Mouse (Mus musculus) CH12.LX (cell line): ENCODE results near the gene Atp12a. TPM values are rescaled to one million over a fixed set of nuclear protein-coding genes. Genes with fewer than 3 reads are reported as not detected.

Experiments
- DNase-seq: peaks from one replicate; pipeline ENCODE4 v3.0.0-alpha.2; 2013; ENCODE audit errors: extremely low read depth
- H3K27ac ChIP-seq: 2 replicates; pipeline ENCODE4 v1.5.1; 2012; ENCODE audit warnings: low read depth, mild to moderate bottlenecking, control low read depth, moderate library complexity; ENCODE audit not compliant: insufficient read depth
- H3K27me3 ChIP-seq: replicated peaks from 2 replicates; pipeline ENCODE3; 2012; ENCODE audit warnings: inconsistent platforms
- H3K36me3 ChIP-seq, 2 experiments: replicated peaks in 1 of 2; 2 replicates each; pipeline versions ENCODE3 to v1.6.1; 2012; ENCODE audit warnings: inconsistent platforms in 1 of 2, low read length in 1 of 2, mild to moderate bottlenecking in 1 of 2, mixed read lengths in 1 of 2, moderate library complexity in 1 of 2; ENCODE audit not compliant: control insufficient read depth in 1 of 2, insufficient read depth in 1 of 2
- H3K4me1 ChIP-seq, 2 experiments: 2 replicates each; pipeline ENCODE4 v1.6.1; 2012; ENCODE audit warnings: inconsistent platforms in 1 of 2, moderate library complexity in 1 of 2; ENCODE audit not compliant: insufficient read depth in 2 of 2, control insufficient read depth in 1 of 2
- H3K4me2 ChIP-seq: 2 replicates; pipeline ENCODE4 v1.6.1; 2012; ENCODE audit warnings: low read depth, mild to moderate bottlenecking, control low read depth; ENCODE audit not compliant: poor library complexity, insufficient read depth, severe bottlenecking
- H3K4me3 ChIP-seq, 3 experiments: fragments of 150-350 bp in 1 of 3; sonication (generic) in 1 of 3; replicated peaks in 1 of 3; 2 replicates each; pipeline versions ENCODE3 to v1.5.1; 2011 to 2012; ENCODE audit warnings: low read depth in 2 of 3, low read length in 2 of 3, mild to moderate bottlenecking in 2 of 3, moderate library complexity in 2 of 3, control low read depth in 1 of 3, improper control_type of control experiment in 1 of 3, inconsistent platforms in 1 of 3, mixed read lengths in 1 of 3; ENCODE audit not compliant: poor library complexity in 1 of 3
- H3K79me2 ChIP-seq: replicated peaks from 2 replicates; pipeline ENCODE4 v1.6.1; 2012; ENCODE audit warnings: mild to moderate bottlenecking, moderate library complexity; ENCODE audit not compliant: control insufficient read depth, poor library complexity, insufficient read depth, severe bottlenecking; ENCODE audit errors: extremely low read depth
- H3K9ac ChIP-seq: 2 replicates; pipeline ENCODE4 v1.6.1; 2012; ENCODE audit warnings: low read depth, mild to moderate bottlenecking, control low read depth, moderate library complexity; ENCODE audit not compliant: insufficient read depth
- H3K9me3 ChIP-seq: replicated peaks from 2 replicates; pipeline ENCODE3; 2012; ENCODE audit warnings: low read length, inconsistent platforms, mixed read lengths
- CHD2 ChIP-seq: IDR thresholded peaks from 2 replicates; pipeline ENCODE4 v1.6.1; 2011; ENCODE audit warnings: low read length, improper control_type of control experiment
- E2F4 ChIP-seq: IDR thresholded peaks from 2 replicates; pipeline ENCODE4 v1.6.1; 2011; ENCODE audit warnings: low read depth, low read length, improper control_type of control experiment; ENCODE audit not compliant: insufficient replicate concordance
- ETS1 ChIP-seq: conservative IDR thresholded peaks from 2 replicates; pipeline ENCODE4 v1.6.1; 2012; ENCODE audit warnings: low read depth, mild to moderate bottlenecking, inconsistent platforms, low read length, improper control_type of control experiment, moderate library complexity
- IRF4 ChIP-seq: IDR thresholded peaks from 2 replicates; pipeline ENCODE4 v1.6.1; 2014; ENCODE audit warnings: low read depth, mild to moderate bottlenecking, inconsistent platforms, low read length, improper control_type of control experiment
- JUN ChIP-seq: IDR thresholded peaks from 2 replicates; pipeline ENCODE4 v1.6.1; 2011; ENCODE audit warnings: low read depth, mild to moderate bottlenecking, low read length, improper control_type of control experiment, moderate library complexity; ENCODE audit not compliant: insufficient read depth
- KAT2A ChIP-seq: IDR thresholded peaks from 2 replicates; pipeline ENCODE4 v1.6.1; 2012; ENCODE audit warnings: low read length, improper control_type of control experiment, inconsistent platforms; ENCODE audit not compliant: insufficient replicate concordance
- MAFK ChIP-seq: IDR thresholded peaks from 2 replicates; pipeline ENCODE4 v1.6.1; 2011; ENCODE audit warnings: low read length, improper control_type of control experiment; ENCODE audit not compliant: insufficient replicate concordance
- MAX ChIP-seq: IDR thresholded peaks from 2 replicates; pipeline ENCODE4 v1.6.1; 2011; ENCODE audit warnings: low read length, improper control_type of control experiment
- MEF2A ChIP-seq: IDR thresholded peaks from 2 replicates; pipeline ENCODE4 v1.6.1; 2014; ENCODE audit warnings: low read depth, mild to moderate bottlenecking, inconsistent platforms, low read length, improper control_type of control experiment, borderline replicate concordance
- PAX5 ChIP-seq: IDR thresholded peaks from 2 replicates; pipeline ENCODE4 v1.6.1; 2012; ENCODE audit warnings: low read length, inconsistent platforms, mixed read lengths
- RAD21 ChIP-seq: IDR thresholded peaks from 2 replicates; pipeline ENCODE4 v1.6.1; 2011; ENCODE audit warnings: low read depth, mild to moderate bottlenecking, low read length, improper control_type of control experiment, moderate library complexity
- TCF12 ChIP-seq: IDR thresholded peaks from 2 replicates; pipeline ENCODE4 v1.6.1; 2014; ENCODE audit warnings: low read depth, mild to moderate bottlenecking, inconsistent platforms, low read length, improper control_type of control experiment
- USF2 ChIP-seq: conservative IDR thresholded peaks from 2 replicates; pipeline ENCODE4 v1.6.1; 2011; ENCODE audit warnings: low read depth, low read length, improper control_type of control experiment
- dilution Hi-C: fragments of 300-500 bp; cut with MboI; formaldehyde crosslinking; loops from 2 replicates; pipeline ENCODE4 v1.14.3; 2020; ENCODE audit warnings: low sequenced_read_pairs; ENCODE audit not compliant: extremely low pct_unique_long_range_greater_than_20kb, extremely low pct_ligation_motif_present
- in situ Hi-C: fragments of 300-500 bp; cut with MboI; formaldehyde crosslinking; loops from 3 replicates; pipeline ENCODE4 v1.14.3; 2019; ENCODE audit warnings: low sequenced_read_pairs, low pct_ligation_motif_present, low pct_unique_long_range_greater_than_20kb, mixed read lengths
- polyA plus RNA-seq: library from polyadenylated mRNA; unstranded; fragments of >175 nt; gene quantifications from 2 replicates; pipeline ENCODE4 v1.2.1, GENCODE M21; 2012; ENCODE audit warnings: low read depth; ENCODE audit not compliant: insufficient read length
- total RNA-seq, 2 experiments: library from RNA; depleted of rRNA; stranded (reverse); fragments of 300-350 nt in 1 of 2; fragments of >200 nt in 1 of 2; gene quantifications; 2 replicates each; pipeline ENCODE4 v1.2.3; 2012 to 2014

Gene Atp12a
- total and polyA plus RNA-seq, 3 experiments, result not detected

DNA sequence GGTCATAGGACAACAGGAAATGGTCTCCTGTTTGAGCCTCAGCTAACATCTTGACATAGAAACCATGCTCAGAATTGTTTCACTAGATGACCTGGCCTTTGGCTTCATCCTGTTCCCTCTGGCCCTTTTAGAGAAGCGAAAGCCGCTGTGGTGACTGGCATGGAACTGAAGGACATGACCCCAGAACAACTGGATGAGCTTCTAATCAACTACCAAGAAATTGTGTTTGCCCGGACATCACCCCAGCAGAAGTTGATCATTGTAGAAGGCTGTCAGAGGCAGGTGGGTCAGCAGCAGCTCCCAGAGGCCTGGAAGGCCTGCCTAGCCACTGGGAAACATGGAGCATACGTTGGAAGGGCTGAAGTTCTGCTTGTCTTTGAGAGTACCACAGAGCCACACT, 17.5 kb downstream of the Atp12a start:
- Histone ChIP-seq H3K27me3 (no peaks in the 10 kb centered on the region), H3K4me3 (no peak overlapping the region), H3K27ac (no peak overlapping the region), H3K4me2 (no peak overlapping the region), H3K79me2 (no peaks in the 10 kb centered on the region), H3K4me1 (no peaks in the 10 kb centered on the region), H3K9ac (no peak overlapping the region), H3K36me3 (no peaks in the 10 kb centered on the region), H3K9me3 (no peaks in the 10 kb centered on the region)
- dilution Hi-C loops (no loop called here), in situ Hi-C loops (loop anchor here (25.0 kb wide), 1 partner anchor 405 kb away; the partner anchor contains the start of gene Pspc1)
- no peak for DNase-seq
- TF ChIP-seq JUN (no peak), IRF4 (no peak), CHD2 (no peak), MEF2A (no peak), E2F4 (no peak)

DNA sequence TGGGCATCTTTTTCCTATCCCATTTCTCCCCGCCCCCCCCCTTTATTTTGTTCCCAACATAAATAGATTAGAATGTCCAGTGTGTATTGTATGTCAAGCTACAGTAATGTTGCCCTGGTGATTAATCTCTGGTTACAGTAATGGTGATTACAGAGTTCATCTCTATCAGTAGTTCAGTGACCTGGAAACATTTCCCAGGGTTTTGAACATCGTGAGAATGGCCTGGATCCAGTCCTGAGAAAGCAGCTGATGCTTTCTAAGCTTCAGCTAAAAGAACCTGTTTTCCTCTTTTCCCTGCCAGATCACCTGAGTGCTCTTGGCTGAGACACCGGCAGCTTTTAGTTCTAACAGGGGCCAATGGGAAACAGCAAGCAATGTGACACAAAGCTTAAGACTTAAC, 25.4 kb downstream of the Atp12a start:
- DNase-seq, result no peak
- in situ Hi-C loops, result loop anchor here (25.0 kb wide), 1 partner anchor 397 kb away; the partner anchor contains the start of gene Pspc1
- Histone ChIP-seq H3K4me1 (no peaks in the 10 kb centered on the region), H3K36me3 (no peaks in the 10 kb centered on the region), H3K27me3 (no peaks in the 10 kb centered on the region), H3K27ac (no peak overlapping the region), H3K9ac (no peak overlapping the region), H3K9me3 (no peaks in the 10 kb centered on the region), H3K4me2 (no peak overlapping the region), H3K4me3 (no peak overlapping the region), H3K79me2 (no peaks in the 10 kb centered on the region)
- TF ChIP-seq TCF12 (no peak), RAD21 (no peak), MAFK (no peak)
- dilution Hi-C loops, result no loop called here

DNA sequence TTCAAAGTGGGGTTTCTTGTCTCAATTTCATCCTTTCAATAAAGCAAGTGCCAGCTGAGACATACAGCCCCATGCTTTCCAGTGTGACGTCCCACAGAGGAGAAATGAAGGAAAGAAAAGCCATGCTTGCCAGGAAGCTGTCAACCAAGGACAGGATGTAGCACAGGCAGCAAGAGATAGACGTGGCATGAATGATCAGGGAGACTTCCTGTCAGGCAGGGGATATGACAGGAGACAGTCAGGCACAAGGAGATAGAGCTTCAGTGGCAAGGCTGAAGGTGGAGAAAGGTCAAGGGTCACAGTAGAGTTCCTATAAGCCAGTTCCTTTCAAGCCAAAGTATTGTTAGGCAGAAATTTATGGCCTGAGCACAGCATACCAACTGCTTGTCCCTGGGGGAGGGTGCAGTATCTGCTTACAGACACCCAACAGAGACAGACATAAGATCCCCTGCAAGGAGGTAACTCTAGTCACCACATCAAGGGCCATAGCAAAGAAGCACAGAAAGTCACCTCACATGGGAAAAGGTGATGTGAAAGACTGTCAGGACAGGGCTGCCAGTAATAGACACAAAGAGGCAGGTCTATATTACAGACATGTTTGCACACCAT, 28.9 kb downstream of the Atp12a start:
- H3K27ac ChIP-seq, result no peak overlapping the region
- no peak for DNase-seq
- no peaks in the 10 kb centered on the region for H3K9me3 ChIP-seq
- in situ Hi-C loops (loop anchor here (25.0 kb wide), 1 partner anchor 393 kb away; the partner anchor contains the start of gene Pspc1), dilution Hi-C loops (no loop called here)
- H3K4me1 ChIP-seq, result no peaks in the 10 kb centered on the region
- no peak overlapping the region for H3K9ac ChIP-seq
- no peak overlapping the region for H3K4me2 ChIP-seq
- H3K79me2 ChIP-seq, result no peaks in the 10 kb centered on the region
- H3K4me3 ChIP-seq, result no peak overlapping the region
- no peak for TF ChIP-seq JUN
- TF ChIP-seq USF2, result no peak
- no peak for TF ChIP-seq PAX5
- TF ChIP-seq KAT2A, result no peak
- TF ChIP-seq MEF2A, result no peak
- no peak for TF ChIP-seq ETS1
- no peak for TF ChIP-seq MAX
- H3K27me3 ChIP-seq, result no peaks in the 10 kb centered on the region
- H3K36me3 ChIP-seq, result no peaks in the 10 kb centered on the region
